9 mouse cellular contexts compared by ENCODE assay signal in genomic region chr14:24793375-24794285, GRCm38 (mm10).
A peak's percentile ranks its signal among the peaks of the same experiment; 100 is the strongest.
DNase-seq lines count a peak whose midpoint lies in the region; ATAC-seq lines count a peak whose summit lies in the region.
"Had no signal": no experiment of that assay in that cellular context is flagged by ENCODE, and none has a peak within 500 bp of the region (broad histone marks: within the 10 kb centered on the region; RNA-seq: fewer than 3 reads in every experiment).

No protein-coding gene starts in this region.

- no peaks in the 10 kb centered on the region for H3K27me3 ChIP-seq in neural tube, embryonic 13.5 days
- no peaks in the 10 kb centered on the region for H3K27me3 ChIP-seq in heart, embryonic 13.5 days (replicated peaks)

- H3K9ac ChIP-seq in neural tube, embryonic 13.5 days, result no peak overlapping the region
- H3K9ac ChIP-seq in heart, embryonic 13.5 days, result no peak overlapping the region

- peak; percentile 30 for DNase-seq in adrenal gland, adult 2 months
- no peak for DNase-seq in adrenal gland, postnatal 4 days (ENCODE audit: low spot score in 2 of 2)
- DNase-seq in neural tube, embryonic 10.5 days (ENCODE audit: extremely low spot score, low spot score), result no peak
- DNase-seq in lung, postnatal 25 days (ENCODE audit: low spot score), result peak; percentile 52
- DNase-seq in urinary bladder, postnatal 4 days (ENCODE audit: low spot score in 2 of 2), result peak; percentile 72 to 78
- no peak for DNase-seq in left cerebral cortex, adult 9 months (ENCODE audit: low spot score in 2 of 2)

- peaks cover 10% of the 10 kb centered on the region for H3K4me1 ChIP-seq in neural tube, embryonic 13.5 days (replicated peaks)
- H3K4me1 ChIP-seq in heart, embryonic 13.5 days, result peaks cover 9% of the 10 kb centered on the region

- WGBS in neural tube, embryonic 13.5 days, result 43% methylated on average over 10 of the region's 10 CpGs
- 50% methylated on average over 10 of the region's 10 CpGs for WGBS in heart, embryonic 13.5 days

- H3K27ac ChIP-seq in neural tube, embryonic 13.5 days (replicated peaks), result peak overlapping the region; percentile 53; the same call in 1 of the 2 replicates
- H3K27ac ChIP-seq in heart, embryonic 13.5 days (replicated peaks), result peak overlapping the region; percentile 30; the same call in 1 of the 2 replicates
- H3K27ac ChIP-seq: macrophage had no signal

- no peaks in the 10 kb centered on the region for H3K36me3 ChIP-seq in neural tube, embryonic 13.5 days
- H3K36me3 ChIP-seq in heart, embryonic 13.5 days, result no peaks in the 10 kb centered on the region

- no peak; the same call in 1 of the 2 replicates for ATAC-seq in neural tube, embryonic 13.5 days (ENCODE audit: low read depth)
- no peak for ATAC-seq in heart, embryonic 13.5 days (ENCODE audit: extremely low read depth, insufficient number of reproducible peaks, low FRiP score, low TSS enrichment)

- no peak overlapping the region for H3K4me3 ChIP-seq in neural tube, embryonic 13.5 days
- no peak overlapping the region for H3K4me3 ChIP-seq in heart, embryonic 13.5 days

- H3K4me2 ChIP-seq in neural tube, embryonic 13.5 days, result no peak overlapping the region
- no peak overlapping the region for H3K4me2 ChIP-seq in heart, embryonic 13.5 days

- no peaks in the 10 kb centered on the region for H3K9me3 ChIP-seq in neural tube, embryonic 13.5 days
- peaks cover 5% of the 10 kb centered on the region; the same call in 1 of the 2 replicates for H3K9me3 ChIP-seq in heart, embryonic 13.5 days

Comparison
In these comparisons a context has a peak if more than half of its experiments do, and no peak if none do; other contexts are left out.
1. DNase-seq: peak in adrenal gland, adult 2 months (single experiment), lung, postnatal 25 days (single experiment) and urinary bladder, postnatal 4 days (2 of 2); none in adrenal gland, postnatal 4 days (0 of 2), neural tube, embryonic 10.5 days (single experiment) and left cerebral cortex, adult 9 months (0 of 2).